Mouse (Mus musculus) neural tube, embryonic 11.5 days (tissue): Measurements from ENCODE around the gene Snx30. TPM values are rescaled to one million over a fixed set of nuclear protein-coding genes. Genes with fewer than 3 reads are reported as not detected.

Source experiments
- ATAC-seq: fragments of 200-750 bp; cut with Nextera tagmentation; 2 replicates; pipeline ENCODE4 v1.8.0; 2017; ENCODE audit warnings: moderate number of reproducible peaks, mild to moderate bottlenecking, moderate TSS enrichment, moderate library complexity; ENCODE audit not compliant: insufficient read depth, low FRiP score, low TSS enrichment
- DNase-seq: peaks from one replicate; pipeline ENCODE4 v3.0.0-alpha.2; 2015; ENCODE audit warnings: low spot score
- H3K27ac ChIP-seq: fragments of 300-500 bp; sonication (generic); 2 replicates; pipeline ENCODE4 v1.5.1; 2014; ENCODE audit warnings: low read depth, mild to moderate bottlenecking, low read length
- H3K27me3 ChIP-seq: fragments of 300-500 bp; sonication (generic); 2 replicates; pipeline ENCODE4 v1.6.1; 2014; ENCODE audit warnings: mild to moderate bottlenecking, low read length, mixed read lengths; ENCODE audit not compliant: control insufficient read depth, insufficient read depth
- H3K36me3 ChIP-seq: fragments of 300-500 bp; sonication (generic); 2 replicates; pipeline ENCODE4 v1.6.1; 2014; ENCODE audit warnings: mild to moderate bottlenecking, low read length, moderate library complexity, mixed read lengths; ENCODE audit not compliant: control insufficient read depth, insufficient read depth
- H3K4me1 ChIP-seq: fragments of 300-500 bp; sonication (generic); 2 replicates; pipeline ENCODE4 v1.6.1; 2014; ENCODE audit warnings: low read length, mixed read lengths; ENCODE audit not compliant: control insufficient read depth, insufficient read depth
- H3K4me2 ChIP-seq: fragments of 300-500 bp; sonication (generic); 2 replicates; pipeline ENCODE4 v1.6.1; 2014; ENCODE audit warnings: low read depth, mild to moderate bottlenecking, moderate library complexity
- H3K4me3 ChIP-seq: fragments of 300-500 bp; sonication (generic); 2 replicates; pipeline ENCODE4 v1.5.1; 2014; ENCODE audit warnings: low read depth, low read length
- H3K9ac ChIP-seq: fragments of 300-500 bp; sonication (generic); 2 replicates; pipeline ENCODE4 v1.6.1; 2014; ENCODE audit warnings: mild to moderate bottlenecking, low read length
- H3K9me3 ChIP-seq: fragments of 300-500 bp; sonication (generic); 2 replicates; pipeline ENCODE4 v1.6.1; 2016; ENCODE audit warnings: low read length; ENCODE audit not compliant: control insufficient read depth
- WGBS: fragments of 180-500 bp; shearing (Covaris S2); extraction: QIAGEN DNeasy Blood & Tissue Kit; methylation state at CpG from one replicate; pipeline ENCODE4 v1.1.7; 2014; 5-methylcytosine and 5-hydroxymethylcytosine counted together
- polyA plus RNA-seq: library from polyadenylated mRNA; unstranded; fragments of >200 nt; fragmentation: Nextera tagmentation; extraction: Ambion mirVana; gene quantifications from 2 replicates; pipeline ENCODE4 v1.2.1, GENCODE M21; 2014

Snx30 gene
- polyA plus RNA-seq, 1 experiment from 2014 or later = 10.6 TPM

DNA sequence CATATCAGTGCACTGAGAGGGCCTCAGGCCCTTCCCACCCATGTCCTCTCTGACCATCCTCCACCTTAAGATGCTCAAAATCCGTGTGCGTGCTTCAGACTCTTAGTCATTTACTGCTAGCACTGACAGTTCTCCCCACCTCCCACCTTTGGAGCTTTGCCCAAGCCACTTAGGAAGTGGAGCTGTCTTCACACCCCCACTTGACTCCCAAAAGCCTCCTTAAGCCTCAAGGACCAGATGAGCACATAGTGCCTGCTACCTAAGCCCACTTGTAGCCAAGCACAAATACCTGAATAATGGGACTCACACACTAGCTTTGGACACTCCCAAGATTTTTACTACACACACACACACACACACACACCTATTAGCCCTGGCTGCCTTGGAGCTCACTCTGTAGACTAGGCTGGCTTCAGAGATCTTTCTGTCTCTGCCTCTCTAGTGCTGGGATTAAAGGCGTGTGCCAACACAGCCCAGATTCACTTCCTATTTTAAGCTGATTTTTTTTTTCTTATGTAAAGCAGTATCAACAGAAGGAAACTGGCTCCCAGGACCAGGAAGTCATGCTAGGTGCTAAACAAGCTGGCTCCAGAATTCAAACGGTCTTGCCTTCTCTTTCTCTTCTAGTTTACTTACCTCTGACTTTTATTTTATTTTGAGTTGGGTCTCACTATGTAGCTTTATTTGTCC is 9.6 kb downstream of the Snx30 start:
- H3K27ac ChIP-seq = no peak overlapping the region
- no peak overlapping the region for H3K4me3 ChIP-seq
- H3K9me3 ChIP-seq = no peaks in the 10 kb centered on the region
- no peak for DNase-seq
- no peak overlapping the region for H3K4me2 ChIP-seq
- no peaks in the 10 kb centered on the region for H3K36me3 ChIP-seq
- peaks cover 8% of the 10 kb centered on the region; the same call in 1 of the 2 replicates for H3K4me1 ChIP-seq
- no peaks in the 10 kb centered on the region for H3K27me3 ChIP-seq
- no peak overlapping the region for H3K9ac ChIP-seq
- ATAC-seq = no peak
- WGBS = 87% methylated on average over 4 of the region's 4 CpGs

DNA sequence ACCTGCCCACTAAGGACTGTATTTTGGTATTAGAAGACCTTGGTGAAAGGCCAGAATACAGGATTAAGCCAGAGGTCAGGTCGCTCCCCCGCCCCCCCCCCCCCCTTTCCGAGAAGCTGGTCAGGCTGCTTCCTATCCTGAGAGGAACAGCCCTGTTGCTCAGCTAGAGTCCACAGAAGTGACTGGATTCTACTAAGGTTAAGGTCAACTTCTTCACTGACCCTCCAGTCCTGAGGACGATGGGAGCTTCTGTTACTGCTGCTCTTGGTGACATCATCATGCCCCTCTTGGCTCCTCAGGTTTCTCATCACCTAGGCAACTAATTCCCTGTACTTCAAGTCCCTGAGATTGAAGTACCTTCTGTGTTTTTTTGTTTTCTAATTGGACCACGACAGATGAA is 10.4 kb downstream of the Snx30 start:
- no peak for DNase-seq
- no peaks in the 10 kb centered on the region for H3K36me3 ChIP-seq
- 52% methylated on average over 3 of the region's 5 CpGs for WGBS
- ATAC-seq = no peak
- H3K4me2 ChIP-seq = no peak overlapping the region
- no peak overlapping the region for H3K27ac ChIP-seq
- H3K27me3 ChIP-seq = no peaks in the 10 kb centered on the region
- peaks cover 8% of the 10 kb centered on the region; the same call in 1 of the 2 replicates for H3K4me1 ChIP-seq
- no peaks in the 10 kb centered on the region for H3K9me3 ChIP-seq
- no peak overlapping the region for H3K9ac ChIP-seq
- H3K4me3 ChIP-seq = no peak overlapping the region

DNA sequence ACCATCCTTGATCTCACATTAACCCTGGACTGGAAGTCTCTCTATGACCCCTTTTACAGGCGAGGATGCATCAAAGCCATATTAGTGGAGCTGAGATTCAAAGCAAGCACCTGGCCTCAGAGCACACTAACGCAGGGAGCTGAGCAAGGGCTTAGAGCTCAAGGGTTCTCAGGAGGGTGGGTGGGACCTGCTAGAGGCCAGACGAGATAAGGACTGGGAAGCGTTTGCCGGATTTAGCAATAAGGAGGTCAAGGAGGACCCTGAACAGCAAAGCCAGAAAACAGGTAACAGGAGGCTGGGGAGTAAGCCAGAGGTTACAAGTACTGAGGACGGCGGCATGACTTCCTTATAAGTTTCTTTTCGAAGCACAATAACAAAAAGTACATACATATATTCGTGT is 10.8 kb downstream of the Snx30 start:
- ATAC-seq = no peak
- H3K4me3 ChIP-seq = no peak overlapping the region
- no peak overlapping the region for H3K9ac ChIP-seq
- peaks cover 8% of the 10 kb centered on the region; the same call in 1 of the 2 replicates for H3K4me1 ChIP-seq
- no peaks in the 10 kb centered on the region for H3K27me3 ChIP-seq
- H3K4me2 ChIP-seq = no peak overlapping the region
- H3K9me3 ChIP-seq = no peaks in the 10 kb centered on the region
- DNase-seq = no peak
- H3K27ac ChIP-seq = no peak overlapping the region
- no peaks in the 10 kb centered on the region for H3K36me3 ChIP-seq
- 89% methylated on average over 9 of the region's 9 CpGs for WGBS

DNA sequence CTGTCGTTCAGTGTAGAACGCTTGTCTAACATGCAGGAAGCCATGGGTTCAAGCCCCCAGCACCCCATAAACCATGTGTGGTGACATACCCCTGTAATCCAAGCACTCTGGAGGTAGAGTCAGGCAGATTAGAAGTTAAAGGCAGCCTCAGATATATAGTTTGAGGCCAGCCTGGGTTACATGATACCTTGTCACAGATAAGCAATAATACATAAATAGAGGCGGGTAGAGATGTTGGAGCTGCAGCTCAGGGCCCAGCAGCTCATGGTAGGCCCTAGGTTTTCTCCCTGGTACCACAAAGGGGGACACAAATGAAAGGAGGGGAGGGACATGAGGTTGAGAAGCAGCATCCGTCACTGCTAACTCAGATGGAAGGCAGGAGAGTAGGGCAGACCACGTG is 12.2 kb downstream of the Snx30 start:
- no peak for ATAC-seq
- no peaks in the 10 kb centered on the region for H3K27me3 ChIP-seq
- H3K4me3 ChIP-seq = no peak overlapping the region
- no peak overlapping the region for H3K27ac ChIP-seq
- H3K4me2 ChIP-seq = no peak overlapping the region
- H3K9ac ChIP-seq = no peak overlapping the region
- H3K9me3 ChIP-seq = no peaks in the 10 kb centered on the region
- no peak for DNase-seq
- peaks cover 8% of the 10 kb centered on the region; the same call in 1 of the 2 replicates for H3K4me1 ChIP-seq
- 78% methylated on average over 5 of the region's 5 CpGs for WGBS
- no peaks in the 10 kb centered on the region for H3K36me3 ChIP-seq

DNA sequence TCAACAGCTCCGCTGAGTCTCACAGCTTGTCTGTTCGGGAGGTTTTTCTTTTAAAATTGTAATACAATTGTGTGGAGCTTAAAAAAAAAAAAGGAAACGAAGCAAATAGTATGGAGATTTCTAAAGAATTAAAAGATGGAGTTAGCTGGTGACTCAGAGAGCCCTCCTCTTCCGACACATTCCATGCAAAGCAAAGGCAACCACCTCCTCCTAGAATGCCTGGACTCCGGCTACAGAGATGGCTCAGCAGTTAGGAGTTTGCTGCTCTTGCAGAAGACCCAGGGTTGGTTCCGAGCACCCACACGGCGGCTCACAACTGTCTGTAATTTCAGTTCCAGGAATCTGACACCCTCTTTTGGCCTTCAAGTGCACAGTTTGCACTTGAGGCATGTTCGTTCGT is 12.9 kb downstream of the Snx30 start:
- no peaks in the 10 kb centered on the region for H3K36me3 ChIP-seq
- WGBS = 82% methylated on average over 10 of the region's 10 CpGs
- H3K9ac ChIP-seq = no peak overlapping the region
- DNase-seq = no peak
- H3K4me2 ChIP-seq = no peak overlapping the region
- no peaks in the 10 kb centered on the region for H3K9me3 ChIP-seq
- H3K4me3 ChIP-seq = no peak overlapping the region
- no peak for ATAC-seq
- H3K27ac ChIP-seq = 0 out of 2 replicates have a peak overlapping the region, but pooled peaks have one; percentile 39
- no peaks in the 10 kb centered on the region for H3K27me3 ChIP-seq
- H3K4me1 ChIP-seq = peaks cover 8% of the 10 kb centered on the region; the same call in 1 of the 2 replicates

DNA sequence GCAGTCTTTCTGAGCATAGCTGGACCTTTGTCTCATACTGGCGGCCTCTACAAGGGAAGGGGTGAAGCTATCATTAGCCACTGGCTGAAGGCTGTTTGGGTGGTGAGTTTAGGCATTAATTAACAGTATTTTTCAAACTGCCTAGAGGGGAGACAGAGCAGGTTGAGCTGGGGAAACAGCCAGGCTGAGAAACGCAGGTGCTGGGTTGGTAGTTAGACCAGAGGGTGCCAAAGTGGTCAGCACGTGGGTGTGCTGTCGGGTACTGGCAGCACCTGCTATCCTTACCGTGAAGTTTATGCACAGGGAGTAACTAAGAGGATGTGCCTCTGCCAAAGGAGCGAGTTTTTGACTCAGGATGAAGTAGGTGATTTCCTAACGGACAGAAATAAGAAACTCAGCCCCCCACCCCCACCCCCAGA is 13.4 kb downstream of the Snx30 start:
- H3K4me2 ChIP-seq = no peak overlapping the region
- no peaks in the 10 kb centered on the region for H3K27me3 ChIP-seq
- peak overlapping the region; percentile 39; the same call in 1 of the 2 replicates for H3K27ac ChIP-seq
- no peaks in the 10 kb centered on the region for H3K9me3 ChIP-seq
- H3K9ac ChIP-seq = 0 out of 2 replicates have a peak overlapping the region, but pooled peaks have one; percentile 15
- no peaks in the 10 kb centered on the region for H3K36me3 ChIP-seq
- ATAC-seq (peak; percentile 55), DNase-seq (peak; percentile 24)
- H3K4me1 ChIP-seq = peaks cover 8% of the 10 kb centered on the region; the same call in 1 of the 2 replicates
- WGBS = 59% methylated on average over 7 of the region's 7 CpGs
- no peak overlapping the region for H3K4me3 ChIP-seq

DNA sequence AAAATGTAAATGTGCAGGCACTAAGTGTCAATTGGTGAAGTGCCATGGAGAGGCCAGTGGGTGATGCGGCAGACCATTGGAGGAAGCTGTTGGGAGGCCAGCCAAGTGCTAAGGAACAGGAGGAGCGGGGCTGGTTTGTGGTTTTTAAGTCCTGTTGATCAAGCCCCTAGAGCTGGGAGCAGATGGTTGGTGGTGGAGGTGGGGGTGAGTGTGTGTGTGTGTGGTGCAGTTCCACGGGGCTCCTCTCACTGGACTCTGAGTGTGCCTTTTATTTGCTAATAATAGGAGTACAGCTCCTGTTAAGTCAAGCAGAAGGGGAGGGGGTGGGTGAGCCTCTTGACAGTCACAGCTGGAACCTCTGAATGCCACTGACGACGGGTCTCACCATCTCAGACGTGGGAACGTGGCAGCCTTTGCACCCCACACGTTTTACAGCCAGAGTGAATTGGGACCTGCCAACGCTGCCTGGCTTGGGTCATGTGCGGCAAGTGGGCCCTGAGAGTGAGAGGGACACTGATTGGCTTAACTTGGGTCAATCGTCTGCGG is 13.9 kb downstream of the Snx30 start:
- peak overlapping the region; percentile 39; the same call in 1 of the 2 replicates for H3K27ac ChIP-seq
- no peak overlapping the region for H3K4me3 ChIP-seq
- WGBS = 28% methylated on average over 12 of the region's 12 CpGs
- DNase-seq = peak; percentile 55
- no peaks in the 10 kb centered on the region for H3K36me3 ChIP-seq
- H3K27me3 ChIP-seq = no peaks in the 10 kb centered on the region
- peak; percentile 93 for ATAC-seq
- H3K9me3 ChIP-seq = no peaks in the 10 kb centered on the region
- no peak overlapping the region for H3K4me2 ChIP-seq
- H3K4me1 ChIP-seq = peaks cover 8% of the 10 kb centered on the region; the same call in 1 of the 2 replicates
- no peak overlapping the region for H3K9ac ChIP-seq

DNA sequence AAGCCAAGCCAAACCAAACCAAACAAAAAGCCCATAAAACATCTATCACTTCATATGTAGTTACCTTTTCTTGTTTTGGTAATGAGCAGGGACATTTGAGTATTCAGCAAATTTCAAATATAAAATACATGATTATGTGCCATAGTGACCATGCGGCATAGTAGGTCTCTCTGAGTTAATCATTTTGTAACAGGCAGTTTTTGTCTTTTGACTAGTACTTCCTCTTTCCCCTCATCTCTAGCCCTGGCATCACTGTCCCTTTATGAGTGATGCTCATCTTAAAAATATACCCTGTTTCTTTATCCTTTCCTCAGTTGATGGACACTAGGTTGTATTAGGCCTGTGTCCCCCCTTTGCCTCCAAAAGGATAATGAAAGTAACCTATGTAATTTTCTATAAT is 15.9 kb downstream of the Snx30 start:
- Histone ChIP-seq H3K4me1 (peaks cover 8% of the 10 kb centered on the region; the same call in 1 of the 2 replicates), H3K4me3 (no peak overlapping the region), H3K27me3 (no peaks in the 10 kb centered on the region), H3K4me2 (no peak overlapping the region), H3K27ac (no peak overlapping the region), H3K36me3 (no peaks in the 10 kb centered on the region), H3K9me3 (no peaks in the 10 kb centered on the region), H3K9ac (no peak overlapping the region)
- DNase-seq (no peak), ATAC-seq (no peak)
- 100% methylated on average over 1 of the region's 1 CpGs for WGBS

DNA sequence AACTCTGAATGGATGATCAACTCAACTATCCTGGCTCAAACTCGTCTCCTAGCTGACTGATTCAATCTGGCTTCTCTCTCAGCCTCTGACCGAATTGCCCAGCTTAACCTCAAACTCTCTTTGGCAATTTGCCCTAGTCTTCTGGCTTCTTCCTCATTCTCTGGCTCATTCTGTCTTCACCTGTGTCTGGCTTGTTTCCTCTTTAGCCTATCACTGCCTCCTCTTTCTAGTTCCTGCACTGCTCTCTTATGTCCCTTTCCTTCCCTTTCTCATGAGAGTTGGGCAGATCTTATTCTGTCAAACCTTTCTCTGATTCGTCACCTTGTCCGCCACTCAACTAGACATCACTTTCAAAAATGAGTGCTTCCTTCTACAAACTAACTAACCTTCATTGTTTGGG is 16.5 kb downstream of the Snx30 start:
- H3K4me1 ChIP-seq = peaks cover 8% of the 10 kb centered on the region; the same call in 1 of the 2 replicates
- H3K4me2 ChIP-seq = no peak overlapping the region
- WGBS = 91% methylated on average over 4 of the region's 4 CpGs
- DNase-seq = no peak
- H3K36me3 ChIP-seq = no peaks in the 10 kb centered on the region
- no peak overlapping the region for H3K9ac ChIP-seq
- H3K27ac ChIP-seq = no peak overlapping the region
- H3K4me3 ChIP-seq = no peak overlapping the region
- H3K27me3 ChIP-seq = no peaks in the 10 kb centered on the region
- no peaks in the 10 kb centered on the region for H3K9me3 ChIP-seq
- ATAC-seq = no peak
